Mouse (Mus musculus) cerebellum, adult 2 months (tissue): ENCODE data around the gene Gpr160.

Experiments
- CTCF ChIP-seq: fragments of 200-500 bp; IDR thresholded peaks from 2 replicates; pipeline ENCODE4 v1.5.1; 2011; ENCODE audit warnings: low read depth, mild to moderate bottlenecking, control low read depth, low read length, moderate library complexity, borderline replicate concordance; ENCODE audit not compliant: insufficient read depth
- POLR2A ChIP-seq: fragments of 200-500 bp; IDR thresholded peaks from 2 replicates; pipeline ENCODE4 v1.6.1; 2011; ENCODE audit warnings: low read length, control low read depth, borderline replicate concordance; ENCODE audit not compliant: insufficient read depth

DNA sequence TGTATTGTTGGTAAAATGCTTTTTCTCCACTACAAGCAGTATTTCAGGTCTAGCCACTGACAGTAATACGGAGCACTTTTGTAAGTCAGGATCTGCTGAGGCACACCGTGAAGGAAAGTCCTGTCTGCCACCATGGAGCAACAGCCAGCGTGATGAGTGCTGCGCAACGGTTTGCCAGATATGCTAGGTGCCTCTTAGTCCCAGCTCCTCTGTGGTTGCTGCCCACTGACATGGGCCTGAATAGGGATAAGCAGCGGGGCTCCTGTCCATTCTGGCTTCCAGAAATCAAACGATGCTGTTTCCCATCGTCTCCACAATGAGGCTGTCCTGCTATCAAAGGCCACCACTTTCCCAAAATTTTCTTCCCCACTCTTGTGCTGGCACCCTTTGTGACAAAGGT is 33.6 kb upstream of the Gpr160 start:
- TF ChIP-seq POLR2A, result no peak
- TF ChIP-seq CTCF, result no peak
